ENCODE assay signal across 11 mouse cellular contexts in the genomic region with DNA sequence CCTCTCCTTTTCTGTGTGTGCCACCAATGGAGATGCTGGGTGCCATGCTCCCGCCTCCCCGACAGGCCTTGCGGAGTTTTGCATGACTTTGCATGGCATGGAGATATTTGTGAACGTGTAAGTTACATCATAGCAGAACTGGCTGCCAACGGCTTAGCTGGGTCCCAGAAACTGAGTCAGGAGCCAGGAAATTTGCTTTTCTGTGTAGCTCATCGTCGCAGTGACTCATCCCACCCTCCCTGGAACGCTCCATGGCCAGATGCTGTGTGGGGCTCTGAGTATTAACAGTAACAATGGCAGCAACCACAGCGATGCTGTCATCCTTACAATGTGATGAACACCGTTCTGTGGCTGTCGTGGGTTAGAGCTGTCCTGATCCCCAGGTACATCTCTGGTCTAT.
DNase-seq lines count a peak whose midpoint lies in the region; ATAC-seq and TF ChIP-seq lines count a peak whose summit lies in the region.
"Had no signal": no experiment of that assay in that cellular context is flagged by ENCODE, and none has a peak within 500 bp of the region (broad histone marks: within the 10 kb centered on the region; RNA-seq: fewer than 3 reads in every experiment).

No protein-coding gene starts in this region.

- no peak overlapping the region for H3K4me2 ChIP-seq in lung, postnatal 0 days (replicated peaks; ENCODE audit: low read depth, low read length)
- no peak overlapping the region for H3K4me2 ChIP-seq in forebrain, postnatal 0 days (ENCODE audit: low read depth)
- no peak overlapping the region for H3K4me2 ChIP-seq in midbrain, embryonic 16.5 days (ENCODE audit: low read length)
- H3K4me2 ChIP-seq in hindbrain, postnatal 0 days (ENCODE audit: low read depth, low read length) = no peak overlapping the region
- H3K4me2 ChIP-seq: limb, embryonic 12.5 days; midbrain, embryonic 15.5 days had no signal

- H3K4me3 ChIP-seq in lung, postnatal 0 days (ENCODE audit: low read depth, low read length) = no peak overlapping the region
- no peak overlapping the region for H3K4me3 ChIP-seq in lung, adult 2 months (replicated peaks; ENCODE audit: extremely low read depth, low read depth, low read length)
- no peak overlapping the region for H3K4me3 ChIP-seq in forebrain, postnatal 0 days (ENCODE audit: low read depth, low read length)
- no peak overlapping the region for H3K4me3 ChIP-seq in midbrain, embryonic 16.5 days (ENCODE audit: low read depth, low read length)
- no peak overlapping the region for H3K4me3 ChIP-seq in hindbrain, postnatal 0 days (ENCODE audit: low read length)
- H3K4me3 ChIP-seq: limb, embryonic 12.5 days; midbrain, embryonic 15.5 days had no signal

- no peak for TF ChIP-seq EP300 in lung, postnatal 0 days (IDR thresholded peaks at IDR 0.05)

- H3K27me3 ChIP-seq in lung, postnatal 0 days (replicated peaks; ENCODE audit: insufficient read depth, low read length) = no peaks in the 10 kb centered on the region
- H3K27me3 ChIP-seq in forebrain, postnatal 0 days (ENCODE audit: insufficient read depth, low read length) = no peaks in the 10 kb centered on the region
- H3K27me3 ChIP-seq in midbrain, embryonic 16.5 days (ENCODE audit: control insufficient read depth, insufficient read depth, low read depth, low read length) = no peaks in the 10 kb centered on the region
- no peaks in the 10 kb centered on the region for H3K27me3 ChIP-seq in hindbrain, postnatal 0 days (ENCODE audit: insufficient read depth, low read length)
- H3K27me3 ChIP-seq: midbrain, embryonic 15.5 days had no signal

- TF ChIP-seq CTCF in lung, postnatal 0 days (IDR thresholded peaks at IDR 0.05) = no peak
- TF ChIP-seq CTCF in lung, adult 2 months (IDR thresholded peaks at IDR 0.05; ENCODE audit: insufficient read depth, low read length) = no peak
- TF ChIP-seq CTCF in forebrain, postnatal 0 days (IDR thresholded peaks at IDR 0.05; ENCODE audit: low read depth) = no peak
- TF ChIP-seq CTCF in hindbrain, postnatal 0 days (IDR thresholded peaks at IDR 0.05; ENCODE audit: low read depth) = no peak

- 74% methylated on average over 11 of the region's 11 CpGs for WGBS in lung, postnatal 0 days
- 69% methylated on average over 11 of the region's 11 CpGs for WGBS in lung, adult 2 months
- WGBS in forebrain, postnatal 0 days = 55% methylated on average over 11 of the region's 11 CpGs
- WGBS in midbrain, embryonic 16.5 days = 80% methylated on average over 11 of the region's 11 CpGs
- 67% methylated on average over 11 of the region's 11 CpGs for WGBS in hindbrain, postnatal 0 days

- no peaks in the 10 kb centered on the region for H3K36me3 ChIP-seq in lung, postnatal 0 days (ENCODE audit: insufficient read depth, low read length)
- no peaks in the 10 kb centered on the region for H3K36me3 ChIP-seq in forebrain, postnatal 0 days (ENCODE audit: insufficient read depth)
- no peaks in the 10 kb centered on the region for H3K36me3 ChIP-seq in midbrain, embryonic 16.5 days (ENCODE audit: control insufficient read depth, insufficient read depth, low read length)
- H3K36me3 ChIP-seq in hindbrain, postnatal 0 days (ENCODE audit: insufficient read depth, low read length) = no peaks in the 10 kb centered on the region
- H3K36me3 ChIP-seq: limb, embryonic 12.5 days; midbrain, embryonic 15.5 days had no signal

- no peak overlapping the region for H3K27ac ChIP-seq in lung, postnatal 0 days (ENCODE audit: low read length)
- no peak overlapping the region for H3K27ac ChIP-seq in forebrain, postnatal 0 days (ENCODE audit: low read depth, low read length)
- H3K27ac ChIP-seq in midbrain, embryonic 16.5 days (ENCODE audit: low read length) = no peak overlapping the region
- no peak overlapping the region for H3K27ac ChIP-seq in hindbrain, postnatal 0 days
- H3K27ac ChIP-seq: limb, embryonic 12.5 days; midbrain, embryonic 15.5 days had no signal

- no peak for DNase-seq in lung, postnatal 0 days (ENCODE audit: low spot score)
- DNase-seq in lung, adult 2 months = no peak
- DNase-seq in forebrain, postnatal 0 days = peak; percentile 79
- DNase-seq in layer of hippocampus, adult 9-10 months (ENCODE audit: low spot score) = peak; percentile 82
- DNase-seq in right cerebral cortex, postnatal 14 days = peak; percentile 66
- no peak for DNase-seq in thymus, postnatal 0 days (ENCODE audit: low spot score)
- DNase-seq in hindbrain, postnatal 0 days (ENCODE audit: low spot score) = no peak
- DNase-seq: cerebellum, adult 11 months had no signal

- H3K9ac ChIP-seq in lung, postnatal 0 days (replicated peaks; ENCODE audit: low read depth) = no peak overlapping the region
- no peak overlapping the region for H3K9ac ChIP-seq in forebrain, postnatal 0 days
- no peak overlapping the region for H3K9ac ChIP-seq in midbrain, embryonic 16.5 days (ENCODE audit: low read depth, low read length)
- H3K9ac ChIP-seq in hindbrain, postnatal 0 days (replicated peaks; ENCODE audit: low read length) = no peak overlapping the region
- H3K9ac ChIP-seq: limb, embryonic 12.5 days; midbrain, embryonic 15.5 days had no signal

- H3K9me3 ChIP-seq in lung, postnatal 0 days (ENCODE audit: low read length) = no peaks in the 10 kb centered on the region
- no peaks in the 10 kb centered on the region for H3K9me3 ChIP-seq in forebrain, postnatal 0 days (ENCODE audit: low read length)
- H3K9me3 ChIP-seq in midbrain, embryonic 16.5 days (replicated peaks; ENCODE audit: control insufficient read depth, low read length, poor library complexity, severe bottlenecking) = no peaks in the 10 kb centered on the region
- no peaks in the 10 kb centered on the region for H3K9me3 ChIP-seq in hindbrain, postnatal 0 days (ENCODE audit: low read length)
- H3K9me3 ChIP-seq: limb, embryonic 12.5 days; midbrain, embryonic 15.5 days had no signal

- TF ChIP-seq POLR2A in lung, adult 2 months (IDR thresholded peaks at IDR 0.05; ENCODE audit: borderline replicate concordance, extremely low read depth, low read depth, low read length) = no peak

- peak; percentile 25; the same call in 1 of the 2 replicates for ATAC-seq in lung, postnatal 0 days
- ATAC-seq in forebrain, postnatal 0 days = peak; percentile 73
- ATAC-seq in midbrain, embryonic 16.5 days = no peak
- no peak for ATAC-seq in hindbrain, postnatal 0 days
- ATAC-seq: midbrain, embryonic 15.5 days had no signal

- no peaks in the 10 kb centered on the region for H3K4me1 ChIP-seq in lung, postnatal 0 days (ENCODE audit: insufficient read depth, low read depth, low read length)
- H3K4me1 ChIP-seq in lung, adult 2 months (ENCODE audit: control insufficient read depth, insufficient read depth, low read length) = no peaks in the 10 kb centered on the region
- H3K4me1 ChIP-seq in forebrain, postnatal 0 days (ENCODE audit: insufficient read depth) = peaks cover 7% of the 10 kb centered on the region; the same call in 1 of the 2 replicates
- H3K4me1 ChIP-seq in midbrain, embryonic 16.5 days (ENCODE audit: control insufficient read depth, insufficient read depth, low read length) = peaks cover 23% of the 10 kb centered on the region
- H3K4me1 ChIP-seq in hindbrain, postnatal 0 days (ENCODE audit: insufficient read depth, low read length) = peaks cover 14% of the 10 kb centered on the region

Comparison
In these comparisons a context has a peak if more than half of its experiments do, and no peak if none do; other contexts are left out.
1. ATAC-seq: peak in lung, postnatal 0 days (single experiment) and forebrain, postnatal 0 days (single experiment); none in midbrain, embryonic 16.5 days (single experiment) and hindbrain, postnatal 0 days (single experiment).
2. DNase-seq: peak in forebrain, postnatal 0 days (single experiment), layer of hippocampus, adult 9-10 months (single experiment) and right cerebral cortex, postnatal 14 days (single experiment); none in lung, postnatal 0 days (single experiment), lung, adult 2 months (single experiment), thymus, postnatal 0 days (single experiment) and hindbrain, postnatal 0 days (single experiment).